Mouse (Mus musculus): Measurements from ENCODE around the gene Scrn1. TPM values are rescaled to one million over a fixed set of nuclear protein-coding genes. Genes with fewer than 3 reads are reported as not detected.

Gene Scrn1
- total and polyA plus RNA-seq, 2 experiments, result under 0.01 TPM; not detected in 1

DNA sequence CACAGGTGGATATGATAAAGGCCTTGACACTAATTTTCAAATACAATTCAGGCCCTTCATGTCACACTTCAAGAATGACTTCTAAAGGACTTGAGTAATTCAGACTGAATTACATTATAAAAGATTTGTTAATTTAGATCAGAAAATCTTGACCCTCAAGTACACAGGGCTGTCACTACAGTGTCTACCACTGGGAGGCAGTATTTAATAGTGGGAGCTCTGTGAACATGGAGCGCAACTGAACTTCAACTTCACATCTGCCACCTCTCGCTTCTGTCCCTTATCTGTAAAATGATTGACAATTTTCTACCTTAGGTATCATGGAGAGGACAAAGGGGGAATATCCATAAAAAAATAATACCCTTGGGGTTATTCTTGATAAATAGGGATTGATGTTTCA is 19.9 kb upstream of the Scrn1 start:
- peak; percentile 67 for DNase-seq (ENCODE audit: extremely low read depth, low read depth, low spot score)

GRCm38 (mm10) chr6:54573218-54573955 is 7.1 kb upstream of the Scrn1 start:
- WGBS, result 58% methylated on average over 6 of the region's 6 CpGs
- no peak for DNase-seq (ENCODE audit: extremely low read depth, low read depth, low spot score)
- peaks cover 6% of the 10 kb centered on the region for H3K36me3 ChIP-seq (ENCODE audit: control insufficient read depth, insufficient read depth, low read length)
- H3K9ac ChIP-seq (ENCODE audit: low read depth, low read length), result no peak overlapping the region
- TF ChIP-seq CTCF (IDR thresholded peaks at IDR 0.05; ENCODE audit: low read depth, low read length), result no peak
- no peak for TF ChIP-seq POLR2A (IDR thresholded peaks at IDR 0.05; ENCODE audit: extremely low read depth, insufficient read depth, low read length)
- H3K4me1 ChIP-seq (ENCODE audit: control insufficient read depth, insufficient read depth, low read length), result no peaks in the 10 kb centered on the region
- no peaks in the 10 kb centered on the region for H3K79me2 ChIP-seq (ENCODE audit: control insufficient read depth, insufficient read depth, low read length)
- H3K27ac ChIP-seq (replicated peaks; ENCODE audit: insufficient read depth, low read depth, low read length), result no peak overlapping the region
- H3K4me3 ChIP-seq (ENCODE audit: insufficient read depth, low read depth, low read length), result no peak overlapping the region
- H3K27me3 ChIP-seq (ENCODE audit: control insufficient read depth, insufficient read depth, low read length), result no peaks in the 10 kb centered on the region

More for the DNA sequence above, 19.9 kb upstream of the Scrn1 start:
- no peak overlapping the region for H3K9ac ChIP-seq (ENCODE audit: low read depth, low read length)
- no peak overlapping the region for H3K27ac ChIP-seq (replicated peaks; ENCODE audit: insufficient read depth, low read depth, low read length)
- WGBS, result 9% methylated on average over 2 of the region's 2 CpGs
- H3K4me3 ChIP-seq (ENCODE audit: insufficient read depth, low read depth, low read length), result no peak overlapping the region
- H3K79me2 ChIP-seq (ENCODE audit: control insufficient read depth, insufficient read depth, low read length), result peaks cover 5% of the 10 kb centered on the region; the same call in 1 of the 2 replicates
- H3K36me3 ChIP-seq (ENCODE audit: control insufficient read depth, insufficient read depth, low read length), result peaks cover 15% of the 10 kb centered on the region
- H3K4me1 ChIP-seq (ENCODE audit: control insufficient read depth, insufficient read depth, low read length), result no peaks in the 10 kb centered on the region
- H3K27me3 ChIP-seq (ENCODE audit: control insufficient read depth, insufficient read depth, low read length), result no peaks in the 10 kb centered on the region
- TF ChIP-seq POLR2A (IDR thresholded peaks at IDR 0.05; ENCODE audit: extremely low read depth, insufficient read depth, low read length) (no peak), CTCF (IDR thresholded peaks at IDR 0.05; ENCODE audit: low read depth, low read length) (peak; percentile 45)

- TF ChIP-seq POLR2A (IDR thresholded peaks at IDR 0.05; ENCODE audit: extremely low read depth, insufficient read depth, low read length) (no peak), CTCF (IDR thresholded peaks at IDR 0.05; ENCODE audit: low read depth, low read length) (no peak)
- DNase-seq (ENCODE audit: extremely low read depth, low read depth, low spot score), result no peak
- no peak overlapping the region for H3K9ac ChIP-seq (ENCODE audit: low read depth, low read length)
- H3K4me3 ChIP-seq (ENCODE audit: insufficient read depth, low read depth, low read length), result no peak overlapping the region
- peaks cover 14% of the 10 kb centered on the region for H3K27me3 ChIP-seq (ENCODE audit: control insufficient read depth, insufficient read depth, low read length)
- no peaks in the 10 kb centered on the region for H3K4me1 ChIP-seq (ENCODE audit: control insufficient read depth, insufficient read depth, low read length)
- 76% methylated on average over 7 of the region's 7 CpGs for WGBS
- H3K27ac ChIP-seq (replicated peaks; ENCODE audit: insufficient read depth, low read depth, low read length), result no peak overlapping the region
- no peaks in the 10 kb centered on the region for H3K36me3 ChIP-seq (ENCODE audit: control insufficient read depth, insufficient read depth, low read length)
- no peaks in the 10 kb centered on the region for H3K79me2 ChIP-seq (ENCODE audit: control insufficient read depth, insufficient read depth, low read length)
Observed at GRCm38 (mm10) chr6:54569776-54570175, 3.5 kb upstream of the Scrn1 start.

GRCm38 (mm10) chr6:54566546-54566919 is 244 bp upstream of the Scrn1 start:
- 30% methylated on average over 6 of the region's 6 CpGs for WGBS
- no peak overlapping the region for H3K27ac ChIP-seq (replicated peaks; ENCODE audit: insufficient read depth, low read depth, low read length)
- no peak overlapping the region; the same call in 1 of the 2 replicates for H3K4me3 ChIP-seq (ENCODE audit: insufficient read depth, low read depth, low read length)
- H3K27me3 ChIP-seq (ENCODE audit: control insufficient read depth, insufficient read depth, low read length), result peaks cover 15% of the 10 kb centered on the region
- no peaks in the 10 kb centered on the region for H3K36me3 ChIP-seq (ENCODE audit: control insufficient read depth, insufficient read depth, low read length)
- DNase-seq (ENCODE audit: extremely low read depth, low read depth, low spot score), result no peak
- no peaks in the 10 kb centered on the region for H3K79me2 ChIP-seq (ENCODE audit: control insufficient read depth, insufficient read depth, low read length)
- TF ChIP-seq CTCF (IDR thresholded peaks at IDR 0.05; ENCODE audit: low read depth, low read length) (no peak), POLR2A (IDR thresholded peaks at IDR 0.05; ENCODE audit: extremely low read depth, insufficient read depth, low read length) (no peak)
- H3K9ac ChIP-seq (ENCODE audit: low read depth, low read length), result no peak overlapping the region
- no peaks in the 10 kb centered on the region for H3K4me1 ChIP-seq (ENCODE audit: control insufficient read depth, insufficient read depth, low read length)

DNA sequence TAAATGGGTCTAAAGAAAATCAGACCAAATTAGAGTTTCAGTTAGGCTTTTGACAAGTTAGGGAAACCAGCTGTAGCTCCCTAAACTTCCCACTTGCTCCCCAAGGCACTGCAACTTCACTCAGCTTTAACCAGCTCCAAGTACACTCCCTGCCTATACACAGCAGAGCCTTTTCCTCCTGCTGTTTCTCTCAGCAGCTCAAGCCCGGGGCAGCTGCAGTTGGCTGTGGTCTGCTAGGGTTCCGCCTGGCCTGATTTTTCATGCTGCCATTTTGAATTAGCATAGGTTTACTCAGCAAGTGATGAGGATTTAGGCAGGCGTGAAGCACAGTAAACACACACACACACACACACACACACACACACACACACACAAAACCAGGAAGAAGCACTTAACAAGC is 1.3 kb downstream of the Scrn1 start:
- TF ChIP-seq POLR2A (IDR thresholded peaks at IDR 0.05; ENCODE audit: extremely low read depth, insufficient read depth, low read length) (no peak), CTCF (IDR thresholded peaks at IDR 0.05; ENCODE audit: low read depth, low read length) (no peak)
- no peak overlapping the region for H3K27ac ChIP-seq (replicated peaks; ENCODE audit: insufficient read depth, low read depth, low read length)
- H3K79me2 ChIP-seq (ENCODE audit: control insufficient read depth, insufficient read depth, low read length), result no peaks in the 10 kb centered on the region
- no peaks in the 10 kb centered on the region for H3K36me3 ChIP-seq (ENCODE audit: control insufficient read depth, insufficient read depth, low read length)
- no peaks in the 10 kb centered on the region for H3K4me1 ChIP-seq (ENCODE audit: control insufficient read depth, insufficient read depth, low read length)
- no peak overlapping the region for H3K4me3 ChIP-seq (ENCODE audit: insufficient read depth, low read depth, low read length)
- peaks cover 15% of the 10 kb centered on the region for H3K27me3 ChIP-seq (ENCODE audit: control insufficient read depth, insufficient read depth, low read length)
- DNase-seq (ENCODE audit: extremely low read depth, low read depth, low spot score), result no peak
- H3K9ac ChIP-seq (ENCODE audit: low read depth, low read length), result no peak overlapping the region
- WGBS, result 84% methylated on average over 3 of the region's 3 CpGs

GRCm38 (mm10) chr6:54564506-54564991 is 1.7 kb downstream of the Scrn1 start:
- 81% methylated on average over 9 of the region's 9 CpGs for WGBS
- Histone ChIP-seq H3K27me3 (ENCODE audit: control insufficient read depth, insufficient read depth, low read length) (peaks cover 15% of the 10 kb centered on the region), H3K9ac (ENCODE audit: low read depth, low read length) (no peak overlapping the region), H3K4me1 (ENCODE audit: control insufficient read depth, insufficient read depth, low read length) (no peaks in the 10 kb centered on the region), H3K4me3 (ENCODE audit: insufficient read depth, low read depth, low read length) (no peak overlapping the region), H3K79me2 (ENCODE audit: control insufficient read depth, insufficient read depth, low read length) (no peaks in the 10 kb centered on the region), H3K36me3 (ENCODE audit: control insufficient read depth, insufficient read depth, low read length) (no peaks in the 10 kb centered on the region), H3K27ac (replicated peaks; ENCODE audit: insufficient read depth, low read depth, low read length) (no peak overlapping the region)
- DNase-seq (ENCODE audit: extremely low read depth, low read depth, low spot score), result no peak
- TF ChIP-seq POLR2A (IDR thresholded peaks at IDR 0.05; ENCODE audit: extremely low read depth, insufficient read depth, low read length) (no peak), CTCF (IDR thresholded peaks at IDR 0.05; ENCODE audit: low read depth, low read length) (no peak)

All from liver, adult 2 months (tissue).